15 mouse cellular contexts compared by ENCODE assay signal in genomic region chr16:72575171-72575570, GRCm38 (mm10).
"Had no signal": no experiment of that assay in that cellular context is flagged by ENCODE, and none has a peak within 500 bp of the region (broad histone marks: within the 10 kb centered on the region; RNA-seq: fewer than 3 reads in every experiment).

No protein-coding gene starts in this region.

- H3K4me1 ChIP-seq: neural tube, embryonic 15.5 days; stomach, embryonic 15.5 days had no signal

- H3K27ac ChIP-seq: neural tube, embryonic 15.5 days; stomach, embryonic 15.5 days; stomach, postnatal 0 days had no signal

- H3K9ac ChIP-seq: neural tube, embryonic 15.5 days; stomach, embryonic 15.5 days had no signal

- H3K9me3 ChIP-seq: neural tube, embryonic 15.5 days; stomach, embryonic 15.5 days had no signal

- H3K36me3 ChIP-seq: neural tube, embryonic 15.5 days; stomach, embryonic 15.5 days had no signal

- DNase-seq: retina, postnatal 1 day; right cerebral cortex, adult 18-20 months; right cerebral cortex, postnatal 14 days; right cerebral cortex, postnatal 25 days; right cerebral cortex, postnatal 4 days; spleen, adult 18-20 months; thymus, adult 18-20 months; thymus, adult 2 months; thymus, postnatal 14 days; thymus, postnatal 25 days; thymus, postnatal 36 days; thymus, postnatal 4 days had no signal

- H3K27me3 ChIP-seq: neural tube, embryonic 15.5 days; stomach, embryonic 15.5 days had no signal

- H3K4me2 ChIP-seq: neural tube, embryonic 15.5 days; stomach, embryonic 15.5 days had no signal

- H3K4me3 ChIP-seq: neural tube, embryonic 15.5 days; stomach, embryonic 15.5 days had no signal
